29 mouse cellular contexts compared by ENCODE assay signal in the genomic region with DNA sequence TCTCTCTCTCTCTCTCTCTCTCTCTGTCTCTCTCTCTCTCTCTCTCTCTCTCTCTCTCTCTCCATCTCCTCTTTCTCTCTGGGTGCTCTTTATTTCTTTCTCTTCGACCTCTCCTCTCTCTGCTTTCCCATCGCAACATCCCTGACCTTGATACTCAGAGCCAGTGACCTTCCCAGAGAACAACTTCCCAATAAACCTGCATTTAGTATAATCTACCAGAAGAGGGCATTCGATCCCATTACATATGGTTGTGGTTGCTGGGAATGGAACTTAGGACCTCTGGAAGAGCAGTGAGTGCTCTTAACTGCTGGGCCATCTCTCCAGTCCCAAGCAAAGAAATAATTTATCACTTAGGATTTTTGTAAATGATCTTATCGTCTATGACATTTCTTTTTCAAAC.
DNase-seq lines count a peak whose midpoint lies in the region; ATAC-seq and TF ChIP-seq lines count a peak whose summit lies in the region.
"Had no signal": no experiment of that assay in that cellular context is flagged by ENCODE, and none has a peak within 500 bp of the region (broad histone marks: within the 10 kb centered on the region; RNA-seq: fewer than 3 reads in every experiment).

No protein-coding gene starts in this region.

- no peak overlapping the region for H3K9ac ChIP-seq in CH12.LX (ENCODE audit: insufficient read depth, low read depth)
- H3K9ac ChIP-seq: forebrain, embryonic 13.5 days; hindbrain, embryonic 12.5 days; limb, embryonic 15.5 days; liver, embryonic 13.5 days had no signal

- TF ChIP-seq RAD21 in CH12.LX (IDR thresholded peaks at IDR 0.05; ENCODE audit: low read depth, low read length) = peak; percentile 36

- ATAC-seq in megakaryocyte progenitor cell, adult 5-6 weeks (replicated peaks; ENCODE audit: poor library complexity) = 0 out of 2 replicates have a peak, but pooled peaks have one; percentile 37
- ATAC-seq: forebrain, embryonic 13.5 days; hindbrain, postnatal 0 days; intestine, embryonic 16.5 days; lung, postnatal 0 days; midbrain, embryonic 16.5 days had no signal

- H3K4me1 ChIP-seq in CH12.LX (ENCODE audit: control insufficient read depth in 1 of 2, insufficient read depth in 2 of 2) = no peaks in the 10 kb centered on the region
- H3K4me1 ChIP-seq: forebrain, embryonic 13.5 days; hindbrain, embryonic 12.5 days; limb, embryonic 10.5 days; limb, embryonic 15.5 days; liver, embryonic 13.5 days had no signal

- H3K4me3 ChIP-seq in CH12.LX (replicated peaks in 1 of 3; ENCODE audit: low read depth in 2 of 3, low read length in 2 of 3, poor library complexity in 1 of 3) = no peak overlapping the region
- H3K4me3 ChIP-seq: forebrain, embryonic 13.5 days; hindbrain, embryonic 12.5 days; limb, embryonic 10.5 days; limb, embryonic 15.5 days; liver, embryonic 13.5 days had no signal

- no peak overlapping the region for H3K27ac ChIP-seq in CH12.LX (ENCODE audit: insufficient read depth, low read depth)
- H3K27ac ChIP-seq: forebrain, embryonic 13.5 days; hindbrain, embryonic 12.5 days; hindbrain, postnatal 0 days; limb, embryonic 10.5 days; limb, embryonic 15.5 days; liver, embryonic 13.5 days; macrophage had no signal

- in situ Hi-C loops in CH12.LX (cut with MboI; ENCODE audit: low pct_ligation_motif_present, low pct_unique_long_range_greater_than_20kb, low sequenced_read_pairs) = no loop called here

- H3K79me2 ChIP-seq in CH12.LX (replicated peaks; ENCODE audit: control insufficient read depth, extremely low read depth, insufficient read depth, poor library complexity, severe bottlenecking) = no peaks in the 10 kb centered on the region

- H3K9me3 ChIP-seq in CH12.LX (replicated peaks; ENCODE audit: low read length) = no peaks in the 10 kb centered on the region
- H3K9me3 ChIP-seq: forebrain, embryonic 13.5 days; hindbrain, embryonic 12.5 days; limb, embryonic 10.5 days; limb, embryonic 15.5 days; liver, embryonic 13.5 days had no signal

- H3K4me2 ChIP-seq in CH12.LX (ENCODE audit: insufficient read depth, low read depth, poor library complexity, severe bottlenecking) = no peak overlapping the region
- H3K4me2 ChIP-seq: forebrain, embryonic 13.5 days; hindbrain, embryonic 12.5 days; limb, embryonic 15.5 days; liver, embryonic 13.5 days; midbrain, embryonic 11.5 days had no signal

- dilution Hi-C loops in CH12.LX (cut with MboI; ENCODE audit: extremely low pct_ligation_motif_present, extremely low pct_unique_long_range_greater_than_20kb, low sequenced_read_pairs) = no loop called here

- DNase-seq in 416B (ENCODE audit: low read depth) (peak; percentile 26), CH12.LX (ENCODE audit: extremely low read depth) (no peak), R1 (ENCODE audit: low read depth, low spot score) (peak; percentile 59)
- DNase-seq in thymus, postnatal 10 days (ENCODE audit: low spot score in 2 of 2) = no peak
- DNase-seq in thymus, postnatal 4 days = no peak
- DNase-seq: adrenal gland, postnatal 14 days; cerebellum, adult 11 months; cerebellum, adult 9-10 months; cerebellum, postnatal 36 days; gastrocnemius, postnatal 36 days; heart, postnatal 14 days; kidney, postnatal 14 days; liver, embryonic 13.5 days; lung, adult 18-20 months; right cerebral cortex, adult 18-20 months; spleen, adult 18-20 months; thymus, adult 18-20 months; thymus, postnatal 36 days had no signal

- TF ChIP-seq POLR2A in CH12.LX (IDR thresholded peaks at IDR 0.05; ENCODE audit: low read depth, low read length) = no peak

- no peaks in the 10 kb centered on the region for H3K36me3 ChIP-seq in CH12.LX (replicated peaks in 1 of 2; ENCODE audit: control insufficient read depth in 1 of 2, insufficient read depth in 1 of 2, low read length in 1 of 2)
- H3K36me3 ChIP-seq: hindbrain, embryonic 12.5 days; limb, embryonic 10.5 days; limb, embryonic 15.5 days; liver, embryonic 13.5 days had no signal

- no peak for TF ChIP-seq EP300 in CH12.LX (IDR thresholded peaks at IDR 0.05; ENCODE audit: low read length)

- H3K27me3 ChIP-seq in CH12.LX (replicated peaks) = no peaks in the 10 kb centered on the region
- H3K27me3 ChIP-seq: forebrain, embryonic 13.5 days; hindbrain, embryonic 12.5 days; limb, embryonic 15.5 days; liver, embryonic 13.5 days had no signal

- peak in 1 of 2 experiments; percentile 38; a peak in 2 of 4 replicates for TF ChIP-seq CTCF in CH12.LX (conservative IDR thresholded peaks at IDR 0.05 in 1 of 2, IDR thresholded peaks at IDR 0.05 in 1 of 2; ENCODE audit: low read depth in 2 of 2, low read length in 2 of 2)

TF ChIP-seq in CH12.LX, 34 proteins besides CTCF, POLR2A, EP300 and RAD21:
- TF ChIP-seq MAX (IDR thresholded peaks at IDR 0.05; ENCODE audit: low read length) (no peak), ETS1 (conservative IDR thresholded peaks at IDR 0.05; ENCODE audit: low read depth, low read length) (no peak), NELFE (IDR thresholded peaks at IDR 0.05; ENCODE audit: low read depth, low read length) (no peak), JUND (conservative IDR thresholded peaks at IDR 0.05; ENCODE audit: low read depth, low read length) (no peak), CHD1 (IDR thresholded peaks at IDR 0.05; ENCODE audit: low read depth, low read length) (no peak), SMC3 (IDR thresholded peaks at IDR 0.05; ENCODE audit: low read depth, low read length) (peak; percentile 44), ZMIZ1 (IDR thresholded peaks at IDR 0.05; ENCODE audit: low read depth, low read length) (no peak), TCF12 (IDR thresholded peaks at IDR 0.05; ENCODE audit: low read depth, low read length) (no peak)

Comparison
In these comparisons a context has a peak if more than half of its experiments do, and no peak if none do; other contexts are left out.
1. DNase-seq: peak in 416B (single experiment) and R1 (single experiment); none in CH12.LX (single experiment), thymus, postnatal 10 days (0 of 2) and thymus, postnatal 4 days (single experiment).